Mouse (Mus musculus) T-helper 17 cell (primary cell): ENCODE results near the gene Adgrd1.

Experiments used
- in situ Hi-C, 2 experiments: fragments of 300-600 bp; cut with MboI, MseI; formaldehyde crosslinking; loops; 1 replicate in 1 of 2; 2 replicates in 1 of 2; pipeline ENCODE4 v1.15.1; 2025; ENCODE audit warnings: high pct_unique_total_duplicates in 2 of 2

Adgrd1 gene

GRCm38 (mm10) chr5:129186926-129187325 lies 90.4 kb downstream of the Adgrd1 start:
- in situ Hi-C loops: loop anchor here in 1 of 2 experiments (25.0 kb wide), 2 partner anchors 675 to 1075 kb away; partner anchors contain the start of genes Sbds and Tyw1

- in situ Hi-C loops: loop anchor here in 1 of 2 experiments (25.0 kb wide), 2 partner anchors 673 to 1073 kb away; partner anchors contain the start of genes Sbds and Tyw1
These were observed 92.5 kb downstream of the Adgrd1 start for GRCm38 (mm10) chr5:129189071-129189470.

DNA sequence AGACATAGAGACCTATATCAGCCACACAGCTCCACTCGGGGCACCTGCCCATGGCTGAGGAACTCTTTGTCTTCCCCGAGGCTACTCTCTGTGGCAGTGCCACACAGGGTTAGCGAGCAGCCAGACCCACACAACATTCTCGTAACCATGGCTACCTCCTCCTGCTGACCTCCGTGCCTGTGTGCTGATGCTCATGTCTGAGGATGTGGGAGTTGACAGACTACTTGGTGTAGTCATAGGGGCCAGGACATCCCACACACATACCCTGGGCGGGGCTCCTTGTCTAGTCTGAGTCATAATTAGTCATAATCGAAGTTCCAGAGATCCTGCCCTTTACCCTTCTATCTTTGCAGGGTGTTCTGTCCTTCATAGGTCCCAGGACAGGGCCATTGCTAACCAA lies 93.5 kb downstream of the Adgrd1 start:
- in situ Hi-C loops: loop anchor here (5.0 to 25.0 kb wide), 3 partner anchors 397 to 1072 kb away; partner anchors contain the start of genes Sbds (in 1 of the 2) and Tyw1 (in 1 of the 2)

- in situ Hi-C loops: loop anchor here in 1 of 2 experiments (25.0 kb wide), 2 partner anchors 666 to 1066 kb away; partner anchors contain the start of genes Sbds and Tyw1
These were observed 100.0 kb downstream of the Adgrd1 start for GRCm38 (mm10) chr5:129196501-129196900.

GRCm38 (mm10) chr5:129196971-129197519 lies 100.5 kb downstream of the Adgrd1 start:
- in situ Hi-C loops: loop anchor here in 1 of 2 experiments (25.0 kb wide), 2 partner anchors 665 to 1065 kb away; partner anchors contain the start of genes Sbds and Tyw1

DNA sequence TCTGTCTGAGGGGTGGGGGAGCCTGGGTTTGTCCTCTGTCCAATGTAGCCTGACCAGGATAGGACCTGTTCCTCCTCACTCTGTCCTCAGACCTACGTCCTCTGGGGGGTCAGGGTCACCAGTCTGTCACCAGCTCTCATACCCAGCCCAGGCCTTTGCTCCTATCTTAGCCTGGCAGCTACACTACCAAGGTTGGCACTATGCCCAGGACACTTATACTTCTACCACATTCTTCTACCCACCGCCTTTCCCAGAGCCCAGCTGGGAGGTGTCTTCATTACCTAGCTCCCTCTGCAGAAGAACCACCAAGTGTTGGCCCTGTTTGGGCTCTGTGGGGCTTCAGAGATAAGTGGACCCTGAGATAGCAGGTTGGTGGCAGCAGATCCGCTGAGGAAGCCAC lies 103.6 kb downstream of the Adgrd1 start:
- in situ Hi-C loops: no loop called here

DNA sequence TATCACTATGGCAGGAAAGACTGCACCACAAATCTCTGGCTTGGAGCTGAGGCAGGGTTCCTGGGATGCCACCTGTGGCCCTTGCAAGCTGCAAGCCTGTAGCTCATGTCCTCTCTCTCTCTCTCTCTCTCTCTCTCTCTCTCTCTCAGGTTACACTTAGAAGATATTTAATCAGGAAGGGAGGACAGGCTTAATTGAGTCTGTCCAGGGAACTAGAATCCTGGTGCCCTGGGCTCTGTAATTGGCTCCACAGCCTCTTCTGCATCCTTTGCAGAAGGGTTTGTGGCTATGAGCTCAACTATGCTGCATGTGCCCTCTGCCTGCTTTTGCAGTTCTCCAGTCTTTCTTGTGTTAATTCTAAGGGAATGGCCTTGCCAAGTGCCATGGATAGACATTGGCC lies 111.7 kb downstream of the Adgrd1 start:
- in situ Hi-C loops: no loop called here

- in situ Hi-C loops: no loop called here
These were observed 112.3 kb downstream of the Adgrd1 start for GRCm38 (mm10) chr5:129208845-129209244.

DNA sequence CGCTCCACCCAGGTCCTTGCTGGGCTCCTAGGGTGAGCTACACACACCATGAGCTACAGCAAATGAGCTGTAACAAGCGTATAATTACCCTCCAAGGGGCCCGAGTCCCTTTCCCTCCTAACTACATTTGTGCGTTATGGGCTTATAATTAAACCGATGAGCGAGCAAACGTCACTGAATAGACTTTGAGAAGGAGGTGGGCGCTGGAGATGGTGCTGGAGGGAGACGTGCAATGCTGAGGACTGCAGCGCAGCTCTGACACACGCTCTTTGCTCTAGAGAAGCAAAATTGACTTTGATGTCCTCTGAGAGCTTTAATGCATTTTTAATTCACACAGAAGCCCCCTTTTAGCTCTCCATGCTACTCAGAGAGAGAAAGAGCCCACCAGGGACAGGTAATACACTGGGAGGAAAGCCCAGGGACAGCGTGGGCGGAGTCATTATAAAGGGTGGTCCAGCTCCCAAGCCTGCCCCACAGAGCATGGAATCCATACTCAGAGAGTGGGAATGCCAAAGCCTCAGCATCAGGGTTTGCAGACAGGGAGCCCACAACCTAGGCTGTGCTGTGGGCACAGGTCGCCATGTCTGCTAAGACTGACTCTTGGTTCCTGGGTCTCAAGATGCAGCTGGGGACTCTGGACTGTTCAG lies 115.0 kb downstream of the Adgrd1 start:
- in situ Hi-C loops: no loop called here

- in situ Hi-C loops: no loop called here
These were observed 117.5 kb downstream of the Adgrd1 start for GRCm38 (mm10) chr5:129214023-129214422.

DNA sequence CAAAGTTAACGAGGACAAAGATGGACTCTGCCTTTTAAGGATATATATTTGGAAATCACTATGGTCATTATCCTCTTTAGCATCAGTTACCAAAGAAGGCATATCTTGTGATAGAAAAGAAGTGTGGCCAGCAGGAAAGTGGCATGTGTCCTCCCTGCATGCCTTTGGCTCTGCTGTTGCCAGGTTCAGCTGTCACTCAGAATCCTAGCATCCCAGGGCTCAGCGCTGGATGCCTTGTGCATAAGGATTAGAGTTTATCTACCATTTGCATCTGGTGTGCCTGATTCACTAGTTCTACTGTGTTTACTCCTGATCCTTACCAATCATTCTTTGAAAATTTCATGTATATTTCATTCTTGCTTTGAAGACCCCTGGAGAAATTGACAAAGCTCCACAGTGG lies 119.5 kb downstream of the Adgrd1 start:
- in situ Hi-C loops: no loop called here

DNA sequence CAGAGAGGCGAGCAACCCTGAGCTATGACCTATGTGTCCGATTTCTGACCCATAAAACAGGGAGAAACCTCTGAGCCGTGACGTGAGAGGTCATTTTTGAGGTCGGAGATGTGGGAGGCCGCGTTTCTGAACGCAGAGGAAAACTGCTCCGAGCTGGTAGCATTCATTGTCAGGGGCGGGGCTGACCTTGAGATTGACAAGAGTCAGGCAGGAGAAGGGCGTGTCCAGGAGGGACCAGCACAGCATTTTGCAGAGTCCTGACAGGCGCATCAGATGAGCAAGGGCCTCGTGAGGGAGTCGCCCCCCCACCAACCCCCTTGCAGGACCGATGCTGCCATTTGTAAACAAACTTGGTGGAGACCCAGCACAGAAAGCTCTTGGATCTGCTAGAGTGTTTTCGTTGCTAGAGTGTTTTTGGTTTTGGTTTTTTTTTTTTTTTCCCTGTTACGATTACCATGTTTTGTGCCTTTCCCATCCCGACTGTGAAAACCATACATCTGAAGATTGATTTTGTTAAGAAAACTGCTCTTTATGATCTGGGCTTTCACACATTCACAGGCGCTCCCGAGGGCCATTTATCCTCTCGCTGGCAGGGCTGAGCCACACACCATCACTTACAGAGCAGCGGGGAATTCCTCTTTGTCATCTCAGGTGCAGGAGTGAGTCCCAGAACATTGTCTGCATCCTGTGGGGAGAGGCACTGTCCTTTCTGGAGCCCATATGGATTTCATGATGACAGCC lies 121.1 kb downstream of the Adgrd1 start:
- in situ Hi-C loops: no loop called here

GRCm38 (mm10) chr5:129218222-129218505 lies 121.6 kb downstream of the Adgrd1 start:
- in situ Hi-C loops: no loop called here

DNA sequence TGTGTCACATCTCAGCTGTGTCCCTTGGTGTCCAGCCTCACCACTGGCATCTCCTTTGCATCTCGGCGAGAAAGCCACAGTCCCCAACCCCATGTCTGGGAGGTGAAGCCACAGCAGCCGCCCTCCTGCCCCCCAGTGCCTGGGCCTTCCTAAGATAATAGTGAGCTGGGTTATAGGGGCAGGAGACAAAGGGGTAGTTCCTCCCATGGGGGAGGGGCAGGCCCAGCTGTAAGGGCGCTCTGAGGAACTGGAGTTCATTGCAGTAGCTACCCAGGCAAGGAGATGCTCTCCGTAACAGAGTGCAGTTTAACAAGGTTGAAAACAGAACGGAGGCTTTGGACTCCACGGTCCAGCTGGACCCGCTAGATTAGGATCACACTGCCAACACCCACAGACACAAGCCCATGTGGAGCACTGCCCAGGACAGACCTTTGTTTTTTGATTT lies 122.0 kb downstream of the Adgrd1 start:
- in situ Hi-C loops: no loop called here

- in situ Hi-C loops: no loop called here
These were observed 122.7 kb downstream of the Adgrd1 start for GRCm38 (mm10) chr5:129219178-129219760.

DNA sequence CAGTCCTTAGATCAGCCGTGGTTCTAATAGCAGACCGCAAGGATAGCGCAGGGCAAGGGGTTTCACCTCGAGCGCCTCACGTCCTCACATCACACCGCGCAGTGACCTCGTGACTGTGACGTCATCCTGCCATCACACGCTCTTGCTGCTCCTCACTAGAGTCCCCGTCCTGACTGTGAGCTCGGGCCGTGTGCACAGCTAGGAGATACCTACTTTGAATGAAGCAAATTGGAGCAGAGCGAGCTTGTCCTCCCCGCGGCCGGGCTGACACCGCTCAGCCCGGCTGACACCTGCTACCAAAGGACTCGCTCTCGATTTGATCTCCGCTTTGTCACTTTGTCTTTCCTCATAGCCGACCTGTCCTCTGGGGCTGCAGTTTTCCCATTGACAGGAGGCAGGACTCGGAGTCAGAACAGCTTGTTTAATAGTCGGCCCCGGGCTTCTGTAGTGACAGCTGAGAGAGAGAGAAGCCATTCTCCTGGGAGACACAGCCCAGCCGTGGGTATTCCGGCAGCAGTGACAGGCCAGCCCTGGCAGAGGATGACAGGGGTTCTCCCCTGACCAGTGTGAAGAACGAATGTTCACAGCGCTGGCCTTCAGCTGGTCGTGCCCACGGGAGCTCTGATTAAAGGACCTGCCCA lies 129.4 kb downstream of the Adgrd1 start:
- in situ Hi-C loops: no loop called here

DNA sequence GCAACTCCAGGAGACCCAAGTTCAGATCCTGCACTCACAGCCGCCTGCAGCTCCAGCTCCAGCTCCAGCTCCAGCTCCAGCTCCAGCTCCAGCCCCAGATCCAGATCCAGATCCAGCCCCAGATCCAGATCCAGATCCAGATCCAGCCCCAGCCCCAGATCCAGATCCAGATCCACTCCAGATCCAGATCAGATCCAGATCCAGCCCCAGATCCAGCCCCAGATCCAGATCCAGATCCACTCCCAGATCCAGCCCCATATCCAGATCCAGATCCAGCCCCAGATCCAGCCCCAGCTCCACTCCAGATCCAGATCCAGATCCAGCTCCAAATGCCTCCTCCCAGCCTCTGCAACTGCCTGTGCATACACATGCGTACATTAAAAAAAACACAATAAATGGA lies 131.6 kb downstream of the Adgrd1 start:
- in situ Hi-C loops: no loop called here

GRCm38 (mm10) chr5:129233301-129233700 lies 136.8 kb downstream of the Adgrd1 start:
- in situ Hi-C loops: no loop called here

- in situ Hi-C loops: no loop called here
These were observed 137.4 kb downstream of the Adgrd1 start for GRCm38 (mm10) chr5:129233881-129234432.

GRCm38 (mm10) chr5:129236366-129236765 lies 139.8 kb downstream of the Adgrd1 start:
- in situ Hi-C loops: no loop called here

GRCm38 (mm10) chr5:129241865-129242264 lies 145.3 kb downstream of the Adgrd1 start:
- in situ Hi-C loops: no loop called here
